Mouse (Mus musculus): ENCODE measurements around the gene Crim1. TPM values are rescaled to one million over a fixed set of nuclear protein-coding genes. Genes with fewer than 3 reads are reported as not detected.
A peak's percentile ranks its signal among the peaks of the same experiment; 100 is the strongest.

Gene Crim1
- total RNA-seq, 1 experiment from 2014 or later = 8.6 TPM

GRCm38 (mm10) chr17:78357753-78358152 lies 157.7 kb downstream of the Crim1 start:
- ATAC-seq (replicated peaks; ENCODE audit: low read depth, poor library complexity, severe bottlenecking) = no peak

GRCm38 (mm10) chr17:78358251-78358726 lies 158.2 kb downstream of the Crim1 start:
- ATAC-seq (replicated peaks; ENCODE audit: low read depth, poor library complexity, severe bottlenecking) = no peak

- ATAC-seq (replicated peaks; ENCODE audit: low read depth, poor library complexity, severe bottlenecking) = peak; percentile 92
Observed at GRCm38 (mm10) chr17:78361939-78362728, 162.1 kb downstream of the Crim1 start.

GRCm38 (mm10) chr17:78364555-78365302 lies 164.7 kb downstream of the Crim1 start:
- ATAC-seq (replicated peaks; ENCODE audit: low read depth, poor library complexity, severe bottlenecking) = no peak

- peak; percentile 29 for ATAC-seq (replicated peaks; ENCODE audit: low read depth, poor library complexity, severe bottlenecking)
Observed at GRCm38 (mm10) chr17:78366070-78366469, 166.0 kb downstream of the Crim1 start.

- ATAC-seq (replicated peaks; ENCODE audit: low read depth, poor library complexity, severe bottlenecking) = no peak
Observed at GRCm38 (mm10) chr17:78368481-78368880, 168.4 kb downstream of the Crim1 start.

GRCm38 (mm10) chr17:78370445-78370844 lies 170.4 kb downstream of the Crim1 start:
- 0 out of 2 replicates have a peak, but pooled peaks have one; percentile 31 for ATAC-seq (replicated peaks; ENCODE audit: low read depth, poor library complexity, severe bottlenecking)

GRCm38 (mm10) chr17:78373174-78373573 lies 173.1 kb downstream of the Crim1 start:
- peak; percentile 31; the same call in 1 of the 2 replicates for ATAC-seq (replicated peaks; ENCODE audit: low read depth, poor library complexity, severe bottlenecking)

GRCm38 (mm10) chr17:78373849-78374248 lies 173.8 kb downstream of the Crim1 start:
- no peak for ATAC-seq (replicated peaks; ENCODE audit: low read depth, poor library complexity, severe bottlenecking)

GRCm38 (mm10) chr17:78374756-78375155 lies 174.7 kb downstream of the Crim1 start:
- no peak for ATAC-seq (replicated peaks; ENCODE audit: low read depth, poor library complexity, severe bottlenecking)

GRCm38 (mm10) chr17:78376587-78376986 lies 176.5 kb downstream of the Crim1 start:
- ATAC-seq (replicated peaks; ENCODE audit: low read depth, poor library complexity, severe bottlenecking) = no peak

- no peak for ATAC-seq (replicated peaks; ENCODE audit: low read depth, poor library complexity, severe bottlenecking)
Observed at GRCm38 (mm10) chr17:78379079-78379729, 179.2 kb downstream of the Crim1 start.

- no peak for ATAC-seq (replicated peaks; ENCODE audit: low read depth, poor library complexity, severe bottlenecking)
Observed at GRCm38 (mm10) chr17:78379730-78380245, 179.7 kb downstream of the Crim1 start.

- no peak for ATAC-seq (replicated peaks; ENCODE audit: low read depth, poor library complexity, severe bottlenecking)
Observed at GRCm38 (mm10) chr17:78382321-78382720, 182.3 kb downstream of the Crim1 start.

- no peak for ATAC-seq (replicated peaks; ENCODE audit: low read depth, poor library complexity, severe bottlenecking)
Observed at GRCm38 (mm10) chr17:78387665-78388064, 187.6 kb downstream of the Crim1 start.

GRCm38 (mm10) chr17:78388101-78388847 lies 188.2 kb downstream of the Crim1 start:
- ATAC-seq (replicated peaks; ENCODE audit: low read depth, poor library complexity, severe bottlenecking) = no peak

GRCm38 (mm10) chr17:78389573-78389972 lies 189.5 kb downstream of the Crim1 start:
- ATAC-seq (replicated peaks; ENCODE audit: low read depth, poor library complexity, severe bottlenecking) = no peak

- ATAC-seq (replicated peaks; ENCODE audit: low read depth, poor library complexity, severe bottlenecking) = no peak
Observed at GRCm38 (mm10) chr17:78392401-78393087, 192.5 kb downstream of the Crim1 start.
